Mouse (Mus musculus) left cerebral cortex, adult 8-10 months (tissue): Measurements from ENCODE around the gene Ercc6l2. TPM values are rescaled to one million over a fixed set of nuclear protein-coding genes. Genes with fewer than 3 reads are reported as not detected.
"Not testable (repeated sequence)": the region's sequence is repeated elsewhere in the genome, so short reads cannot be mapped to it uniquely, and the experiment has no call there.

Experiments
- DNase-seq, 2 experiments: peaks; one replicate each; pipeline ENCODE4 v3.0.0; 2022; ENCODE audit warnings: low spot score in 2 of 2
- total RNA-seq, 4 experiments: library from RNA; stranded (reverse); gene quantifications; 2 replicates each; pipeline ENCODE4 v1.2.4; 2022

Gene Ercc6l2
- total RNA-seq, 4 experiments from 2014 or later: 19.5 to 21.7 (median 20.3) TPM

DNA sequence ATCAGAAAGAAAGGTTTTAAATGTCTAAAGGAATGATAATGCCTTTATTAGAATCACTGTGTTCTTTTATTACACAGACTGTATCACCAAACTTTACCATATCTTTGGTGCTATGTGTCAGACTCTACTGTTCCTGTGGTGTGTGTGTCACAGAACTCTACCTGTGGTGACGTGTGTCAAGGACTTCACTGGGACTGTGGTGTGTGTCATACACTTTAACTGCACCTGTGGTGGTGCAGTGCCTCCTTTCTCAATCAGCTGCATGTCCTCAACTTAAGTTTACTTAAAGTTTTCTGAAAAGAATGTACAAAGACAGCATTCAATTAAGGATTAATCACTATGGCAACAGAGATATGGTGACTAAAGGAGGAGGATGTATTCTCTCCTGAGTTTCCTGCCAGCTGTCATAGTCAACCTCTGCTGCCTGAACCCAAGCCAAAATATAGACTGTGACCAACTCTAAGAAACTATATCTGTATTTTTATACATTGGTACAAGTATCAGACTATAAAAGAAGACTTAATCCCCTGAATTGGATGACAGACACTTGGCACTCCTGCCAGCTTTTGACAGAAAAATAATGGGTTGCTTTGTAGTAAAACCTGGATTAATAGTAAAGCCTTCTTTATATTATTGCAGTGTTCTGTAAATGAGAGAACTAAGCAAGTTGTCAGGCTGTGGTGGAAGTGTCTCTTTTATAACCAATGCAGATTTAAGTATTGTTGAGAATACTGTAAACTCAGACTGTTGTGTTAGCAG lies 64.2 kb downstream of the Ercc6l2 start:
- DNase-seq: no peak

DNA sequence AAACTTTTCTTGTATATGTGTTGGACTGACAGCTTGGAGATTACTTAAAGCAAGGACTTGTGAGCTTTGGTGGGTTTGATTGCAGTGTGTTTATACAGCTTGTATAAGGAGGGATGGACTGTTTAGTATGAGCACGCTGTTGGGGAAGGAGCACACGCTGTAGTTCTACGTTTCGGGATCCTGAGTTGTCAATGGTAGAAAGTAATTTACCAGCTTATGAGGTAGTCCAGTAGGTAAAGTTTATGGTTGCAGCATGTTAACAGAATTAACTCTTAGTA lies 64.8 kb downstream of the Ercc6l2 start:
- DNase-seq: no peak

DNA sequence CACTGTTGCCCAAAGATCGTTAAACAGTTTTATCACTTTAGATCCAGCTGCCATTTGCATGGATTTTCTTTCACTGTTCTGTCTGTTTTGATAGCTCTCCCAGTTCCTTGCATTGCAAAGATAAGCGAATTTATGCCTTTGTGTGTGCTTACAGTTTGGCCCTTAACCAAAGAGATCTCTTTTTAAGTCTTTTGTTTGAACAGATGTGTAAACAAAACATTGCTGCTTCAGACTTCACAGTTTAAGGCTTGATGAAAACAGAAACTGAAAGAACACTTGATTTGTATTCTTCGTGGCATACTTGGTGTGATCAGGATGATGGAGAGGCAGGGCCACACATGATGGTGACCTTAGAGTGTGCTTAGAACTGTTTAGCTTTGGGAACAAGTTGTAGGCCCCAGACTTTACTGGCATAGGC lies 70.5 kb downstream of the Ercc6l2 start:
- DNase-seq: no peak

DNA sequence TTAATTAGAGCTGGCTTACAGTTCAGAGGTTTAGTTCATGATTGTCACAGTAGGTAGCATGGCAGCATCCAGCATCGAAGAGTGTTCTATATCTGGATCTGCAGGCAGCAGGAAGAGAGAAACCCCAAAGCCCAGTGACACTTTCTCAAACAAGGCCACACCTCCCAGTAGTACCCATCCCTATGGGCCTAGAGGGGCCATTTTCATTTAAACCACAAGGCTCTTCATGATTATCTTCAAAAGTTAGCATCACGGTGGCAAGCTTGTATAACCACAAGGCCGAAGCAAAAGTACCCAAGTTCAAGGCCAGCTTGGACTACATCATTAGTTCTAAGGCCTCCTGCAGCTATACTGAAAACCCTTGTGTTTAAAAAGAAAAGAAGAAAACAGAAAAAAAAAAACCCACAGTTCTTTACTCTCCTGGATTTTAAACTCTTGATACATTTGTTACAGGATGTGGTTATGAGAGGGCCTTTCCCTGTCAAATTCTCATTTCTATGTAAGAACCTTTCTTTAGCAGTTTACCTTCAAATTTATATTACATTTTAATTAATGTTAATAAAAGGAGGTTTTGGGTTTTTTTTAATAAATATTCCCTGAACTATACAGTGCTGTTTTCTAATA lies 71.5 kb downstream of the Ercc6l2 start:
- no peak for DNase-seq

DNA sequence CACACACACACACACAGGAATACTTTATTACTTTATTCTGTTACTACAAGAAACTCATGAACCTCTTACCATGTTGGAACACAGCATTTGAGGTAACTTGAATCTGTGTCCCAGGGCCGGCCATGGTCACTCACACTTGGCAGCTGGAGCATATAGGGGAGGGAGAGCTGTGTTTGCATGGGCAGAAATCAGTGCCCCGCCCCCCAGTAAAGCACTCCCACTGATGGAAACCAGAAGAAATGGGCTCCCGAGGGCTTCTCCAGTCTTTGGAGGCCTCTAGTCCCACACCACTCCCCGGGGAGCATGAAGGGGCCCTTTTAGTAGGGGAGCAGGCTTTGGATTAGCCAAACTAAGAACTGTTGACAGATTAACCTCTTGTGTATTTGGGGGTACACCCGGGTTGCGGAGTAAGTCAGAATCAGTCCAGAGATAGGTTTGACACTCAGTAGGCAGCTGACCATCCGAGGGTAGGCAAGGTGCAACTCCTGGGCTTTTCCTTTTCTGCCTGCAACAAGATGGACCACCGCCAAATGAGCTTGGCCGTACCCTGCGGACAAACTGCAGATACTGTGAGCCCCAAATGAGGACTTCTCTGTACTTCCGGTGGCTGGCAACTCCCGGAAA lies 85.8 kb downstream of the Ercc6l2 start:
- no peak for DNase-seq

DNA sequence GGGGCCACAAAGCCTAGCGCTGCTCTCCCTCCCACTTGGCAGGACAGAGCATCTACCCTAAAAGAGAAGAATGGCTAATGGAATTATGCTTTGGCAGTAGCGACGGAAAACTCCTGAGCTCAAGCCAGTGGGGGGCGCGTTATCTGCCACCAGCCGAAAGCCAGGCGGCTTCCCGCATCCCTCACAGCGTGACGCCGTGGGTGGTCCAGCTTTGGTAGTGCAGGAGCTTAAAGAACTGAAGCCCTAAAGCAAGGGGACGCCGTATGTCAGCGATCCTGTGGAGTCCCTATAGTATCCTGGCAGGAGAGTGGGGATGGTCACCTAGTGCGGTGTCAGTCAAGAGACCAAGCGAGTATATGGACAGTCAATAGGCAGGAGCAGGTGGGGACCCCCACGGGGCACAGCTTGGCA lies 86.3 kb downstream of the Ercc6l2 start:
- peak; percentile 55 to 73 for DNase-seq

DNA sequence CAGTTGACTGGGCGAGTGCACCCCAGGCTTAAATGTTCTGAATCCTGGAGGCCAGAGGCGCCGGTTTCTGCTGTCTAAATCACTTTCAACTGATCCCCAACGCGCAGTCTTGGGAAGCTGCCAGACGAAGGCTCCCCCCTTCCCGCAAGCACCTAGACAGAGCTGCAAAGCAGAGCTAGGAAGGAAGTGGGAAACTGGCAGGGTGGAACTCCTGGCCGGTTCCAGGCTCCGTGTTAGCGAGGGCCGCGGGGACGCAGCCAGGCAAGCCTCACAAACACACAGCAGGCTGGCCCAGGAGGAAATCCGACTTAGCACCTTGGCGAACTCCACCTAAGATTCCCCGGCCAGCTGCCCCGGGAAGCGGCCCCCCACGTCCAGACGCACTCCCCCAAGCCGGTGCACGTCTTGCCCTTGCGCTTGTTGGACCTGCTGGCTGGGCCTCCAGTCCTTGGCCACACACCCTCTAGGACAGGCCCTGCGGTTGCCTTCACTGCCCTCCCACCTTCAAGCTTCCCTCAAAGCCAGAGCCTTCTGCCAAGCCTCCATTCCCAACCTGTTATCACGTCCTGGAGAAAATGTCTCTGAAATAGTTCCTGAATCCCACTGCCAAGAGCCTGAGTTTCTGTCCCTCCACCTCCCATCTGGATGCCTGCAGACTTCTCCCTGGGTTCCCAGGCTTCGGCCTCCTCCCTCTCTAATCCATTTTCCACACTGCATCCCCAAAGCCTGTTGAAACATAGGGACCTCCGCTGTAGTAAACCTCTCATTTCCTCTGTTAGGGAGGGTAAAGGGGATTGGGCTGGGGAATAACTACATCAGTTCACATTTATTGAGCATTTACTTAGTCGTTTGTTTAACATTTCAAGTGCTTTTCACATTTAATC lies 86.9 kb downstream of the Ercc6l2 start:
- DNase-seq: peak; percentile 8 to 15

DNA sequence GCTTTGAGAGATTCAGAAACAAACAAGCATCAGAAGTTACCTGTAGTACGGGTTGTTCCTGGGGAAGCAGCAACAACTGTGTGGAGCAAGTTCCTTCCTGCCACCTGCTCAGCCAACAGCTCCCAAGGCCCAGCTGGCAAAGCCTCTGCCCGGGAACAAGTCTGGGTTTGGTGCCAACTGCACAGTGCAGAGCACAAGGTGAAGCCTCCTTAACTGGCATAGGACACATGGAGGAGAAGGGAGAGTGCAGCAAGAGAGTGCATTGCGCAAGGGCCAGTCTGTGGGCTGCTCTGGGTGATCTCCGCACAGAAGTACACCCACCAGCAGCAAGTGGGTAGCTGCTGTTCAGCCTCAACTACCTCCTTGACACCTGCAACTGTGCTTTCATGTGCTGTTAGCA lies 91.5 kb downstream of the Ercc6l2 start:
- DNase-seq: no peak

DNA sequence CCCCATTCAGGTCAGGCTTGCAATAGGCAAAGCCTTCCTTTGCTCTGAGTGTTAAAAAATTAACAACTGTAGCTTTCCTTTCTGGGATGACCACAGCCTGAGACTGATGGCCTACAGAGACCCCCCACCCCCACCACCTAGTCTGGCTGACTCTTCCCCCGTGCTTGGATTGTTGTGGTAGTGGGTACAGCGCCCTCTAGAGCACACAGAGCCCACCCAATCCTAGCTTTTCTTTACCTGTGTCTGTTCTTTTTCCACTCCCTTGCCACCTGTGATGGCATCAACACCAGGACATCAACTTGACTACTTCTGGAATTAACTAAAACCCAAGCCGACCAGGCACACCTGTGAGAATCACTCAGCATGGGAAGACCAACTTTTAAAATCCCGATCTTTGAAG lies 92.4 kb downstream of the Ercc6l2 start:
- DNase-seq: no peak

DNA sequence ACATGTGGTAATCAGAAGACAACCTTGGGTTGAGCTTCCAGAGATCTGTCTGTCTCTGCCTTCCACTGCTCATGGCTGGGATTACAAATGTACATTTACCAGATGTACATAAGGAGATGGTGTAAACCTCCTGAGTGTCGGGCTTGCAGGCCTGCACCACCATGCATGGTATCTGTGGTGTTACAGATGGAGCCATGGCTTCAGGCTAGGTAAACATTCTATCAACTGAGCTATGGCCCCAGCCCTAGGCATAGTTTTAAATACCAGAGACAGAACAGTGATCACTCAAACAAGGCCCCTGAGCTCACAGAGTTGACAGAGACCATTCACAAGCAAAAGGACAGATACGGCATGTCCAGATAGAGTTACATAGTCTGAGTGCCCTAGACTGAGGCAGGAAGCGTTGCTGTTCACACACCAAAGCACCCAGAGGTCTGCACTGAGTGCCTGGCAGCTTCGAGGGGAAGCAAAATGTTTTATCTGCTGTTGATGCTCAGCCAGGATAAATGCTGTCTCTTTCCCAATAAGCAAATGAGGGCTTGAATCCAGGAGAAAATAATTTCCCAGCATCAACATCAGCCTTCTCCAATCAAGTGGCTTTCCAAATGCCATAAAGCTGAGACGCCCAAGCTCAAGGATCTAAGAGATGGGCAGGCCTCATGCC lies 95.2 kb downstream of the Ercc6l2 start:
- no peak for DNase-seq

DNA sequence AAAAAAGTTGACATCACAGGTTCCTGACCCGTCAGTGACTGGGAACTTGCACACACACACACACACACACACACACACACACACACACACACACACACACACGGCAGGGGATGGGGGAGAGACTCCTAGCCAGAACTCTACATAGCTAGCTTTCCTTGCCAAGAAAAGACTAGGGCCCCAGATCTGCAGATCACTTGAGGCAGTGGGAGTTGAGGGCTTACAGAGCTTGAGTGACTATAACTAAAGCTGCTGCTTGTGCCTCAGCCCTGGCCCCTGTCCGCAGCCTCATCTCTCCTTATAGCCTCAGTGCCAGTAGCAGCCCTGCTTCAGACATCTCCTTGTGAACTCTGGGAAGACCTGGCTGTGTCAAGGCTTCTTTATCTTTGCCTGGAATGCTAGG lies 96.6 kb downstream of the Ercc6l2 start:
- no peak for DNase-seq

DNA sequence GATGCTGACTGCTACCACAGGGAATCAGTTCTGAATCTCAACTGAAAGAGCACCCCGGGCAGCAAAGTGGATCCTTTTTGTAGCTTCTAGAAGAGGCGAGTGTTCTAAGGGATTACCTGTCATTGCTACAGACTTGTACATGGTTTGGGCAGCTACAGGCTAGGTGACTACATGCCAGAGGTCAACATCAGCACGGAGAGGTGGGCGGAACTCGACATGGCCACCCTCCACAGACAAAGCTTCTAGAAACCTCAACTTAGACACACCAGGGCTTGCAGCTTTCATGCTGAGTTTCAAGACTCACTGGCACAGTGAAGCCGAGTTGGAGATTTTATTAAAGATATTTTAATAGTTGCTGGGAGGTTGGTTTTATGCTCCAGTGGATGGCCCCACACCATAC lies 98.1 kb downstream of the Ercc6l2 start:
- DNase-seq: no peak

DNA sequence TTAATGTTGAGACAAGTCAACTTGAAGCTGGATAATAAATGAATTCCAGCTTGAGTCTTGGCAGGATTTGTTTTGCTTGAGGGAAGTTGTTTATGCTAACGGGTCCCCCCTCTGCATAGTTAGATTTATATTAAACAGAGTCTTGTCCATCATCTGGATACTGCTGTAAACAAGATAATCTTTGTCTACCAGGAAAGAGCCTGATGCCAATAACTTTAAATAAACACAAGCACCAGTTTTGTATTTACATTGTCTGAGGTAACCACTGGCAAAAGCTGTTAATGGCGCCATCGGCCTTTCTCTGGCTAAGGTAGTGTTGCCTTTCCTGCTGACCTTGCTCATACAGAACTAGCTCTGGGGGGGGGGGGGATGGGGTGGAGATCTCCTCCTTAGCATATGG lies 100.1 kb downstream of the Ercc6l2 start:
- no peak for DNase-seq

DNA sequence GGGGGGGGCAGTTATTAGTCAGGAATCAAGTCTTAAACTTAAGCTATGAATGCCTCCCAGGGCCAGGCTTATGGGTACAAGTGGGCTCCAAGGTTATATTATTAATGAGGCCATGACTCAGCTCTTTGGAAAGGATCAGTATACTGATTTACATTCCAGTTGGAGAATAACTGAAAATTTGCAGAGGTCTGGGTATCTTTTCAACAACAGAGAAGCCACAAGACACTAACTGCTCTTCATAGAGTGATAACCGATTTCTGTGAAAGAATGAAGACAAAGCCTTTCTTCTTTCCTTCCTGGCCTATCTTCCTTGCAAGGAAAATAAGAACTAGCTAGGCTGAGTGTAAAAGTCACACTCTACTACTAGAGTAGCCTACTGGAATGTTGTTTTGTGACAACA lies 100.6 kb downstream of the Ercc6l2 start:
- no peak for DNase-seq

DNA sequence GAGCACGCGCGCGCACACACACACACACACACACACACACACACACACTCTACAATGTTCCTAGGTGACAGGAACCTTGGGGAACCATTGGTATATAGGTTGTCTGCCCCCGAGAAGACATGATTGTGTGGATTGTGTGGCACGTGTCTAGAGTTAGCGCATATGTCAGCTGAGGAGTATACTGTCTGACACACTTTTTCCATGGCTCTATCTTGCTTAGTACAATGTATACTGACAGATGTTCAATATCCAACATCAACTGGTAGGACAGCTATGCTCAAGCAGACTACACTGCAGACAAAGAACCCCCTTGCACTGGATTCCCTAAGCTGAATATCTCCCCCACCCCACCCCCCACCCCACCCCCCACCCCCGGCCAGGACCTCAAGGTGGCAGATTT lies 101.5 kb downstream of the Ercc6l2 start:
- no peak for DNase-seq

DNA sequence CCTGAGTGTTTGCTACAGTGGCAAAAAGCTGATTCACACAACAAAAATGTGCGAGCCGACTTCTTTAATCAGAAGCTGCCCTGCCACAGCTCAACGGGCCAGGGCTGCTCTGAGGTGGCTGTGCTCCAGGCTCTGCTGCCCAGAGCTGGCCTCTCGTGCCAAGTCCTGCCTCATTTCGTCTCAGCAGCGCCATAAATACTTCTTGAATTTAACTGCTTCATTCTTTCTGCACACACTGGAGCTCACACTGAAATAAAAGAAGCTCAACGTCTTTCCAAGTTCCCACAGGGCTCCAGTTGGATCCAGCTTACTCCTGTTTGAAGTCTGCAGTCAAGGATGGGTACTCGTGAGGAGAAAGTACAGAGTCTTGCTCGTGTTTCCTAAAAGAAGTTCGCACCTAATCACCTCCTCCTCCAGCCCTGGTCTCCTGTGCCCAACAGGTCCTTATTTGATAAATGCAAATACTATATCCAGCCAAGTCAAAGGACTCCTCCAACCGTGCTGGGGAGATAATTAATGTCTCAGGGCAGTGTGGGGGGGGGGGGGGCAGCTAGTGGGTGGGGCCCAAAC lies 102.2 kb downstream of the Ercc6l2 start:
- DNase-seq: peak; percentile 25 to 68

DNA sequence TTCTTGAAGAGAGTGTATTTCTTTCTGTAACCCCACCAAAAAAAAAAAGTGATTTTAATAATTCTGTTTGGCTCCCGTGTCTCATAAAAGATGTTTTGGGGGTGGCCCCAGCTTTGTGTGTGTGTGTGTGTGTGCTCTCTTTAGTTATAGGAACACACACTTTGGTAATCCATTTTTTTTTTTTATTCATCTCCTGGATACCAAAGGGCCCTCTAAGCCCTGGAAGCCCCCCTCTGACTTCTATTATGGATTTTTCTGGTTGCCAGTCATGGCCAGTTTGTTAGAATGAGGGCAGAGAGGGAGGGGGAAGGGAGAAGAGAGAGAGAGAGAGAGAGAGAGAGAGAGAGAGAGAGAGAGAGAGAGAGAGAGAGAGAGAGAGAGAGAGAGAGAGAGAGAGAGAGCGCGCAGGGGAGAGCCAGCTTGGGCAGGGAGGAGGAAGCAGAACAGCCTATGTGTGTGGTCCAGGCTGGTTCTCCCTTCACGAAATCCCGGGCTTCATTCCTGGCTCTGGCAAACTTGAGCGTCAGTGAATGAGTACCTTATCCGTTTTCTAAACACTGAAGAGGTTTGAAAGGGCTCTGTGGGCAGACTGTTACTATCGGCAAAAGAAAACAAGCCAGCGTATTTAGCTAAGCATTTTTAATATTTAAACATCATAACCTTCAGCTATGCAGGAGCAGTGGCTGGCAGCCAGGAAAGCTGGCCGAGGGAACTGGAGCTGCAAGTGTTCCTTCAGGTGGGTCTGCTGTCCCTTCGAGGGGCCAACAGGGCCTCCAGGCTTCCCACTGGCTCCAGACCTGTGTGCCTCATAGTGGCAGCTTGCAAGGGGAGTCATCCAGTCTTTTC lies 103.0 kb downstream of the Ercc6l2 start:
- peak; percentile 28 to 35 for DNase-seq

DNA sequence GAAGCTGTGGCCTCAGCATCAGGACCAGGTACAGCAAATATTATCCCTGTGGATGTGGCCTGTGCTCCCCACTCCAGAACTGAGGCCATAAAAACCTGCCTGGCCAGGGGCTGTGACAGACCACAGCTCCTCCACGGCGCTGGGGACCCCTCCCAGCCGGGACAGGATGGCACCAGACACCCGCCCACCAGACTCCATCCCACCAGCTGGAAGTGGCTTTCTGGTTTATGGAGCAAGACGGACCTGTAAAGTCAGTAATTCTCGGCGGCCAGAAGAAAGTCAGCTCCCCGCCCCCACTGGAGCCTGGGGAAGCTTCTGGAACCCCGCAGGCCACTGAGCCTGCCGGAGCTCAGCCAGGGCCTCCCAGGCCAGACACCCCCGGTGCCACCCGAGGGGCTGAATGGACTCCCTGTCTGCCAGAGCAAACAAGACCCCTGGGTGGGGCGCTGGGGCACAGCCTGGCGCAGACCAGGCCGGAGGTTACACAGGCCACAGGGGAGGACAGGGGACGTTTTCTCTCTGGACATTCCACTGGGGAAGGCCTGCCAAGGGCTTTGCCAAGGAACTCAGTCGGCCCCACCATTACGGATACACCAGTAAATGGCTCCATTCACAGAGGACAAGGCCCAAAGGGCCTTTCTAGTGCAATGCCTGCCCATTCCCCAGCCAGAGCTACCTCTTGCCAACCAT lies 103.8 kb downstream of the Ercc6l2 start:
- DNase-seq: peak; percentile 28 to 89

DNA sequence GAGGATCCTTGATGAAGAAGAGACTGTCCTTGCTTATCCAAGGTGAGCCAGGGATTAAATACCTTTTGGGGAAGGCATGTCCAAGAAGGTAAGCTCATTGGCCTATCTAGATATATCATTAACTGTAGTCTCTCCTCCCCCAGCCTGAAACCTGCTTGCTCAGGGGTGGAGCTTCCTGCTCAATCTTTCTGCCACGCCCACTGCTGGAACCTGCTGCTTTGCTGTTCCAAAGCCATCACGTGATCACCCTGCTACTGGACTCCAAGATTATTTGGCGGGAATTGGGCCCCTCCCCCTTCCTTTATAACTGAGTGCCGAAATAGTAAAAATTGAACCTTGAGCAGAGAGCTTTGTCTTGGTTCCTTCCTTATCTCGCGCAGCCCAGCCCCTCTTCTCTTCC lies 109.0 kb downstream of the Ercc6l2 start:
- DNase-seq: not testable (repeated sequence)

DNA sequence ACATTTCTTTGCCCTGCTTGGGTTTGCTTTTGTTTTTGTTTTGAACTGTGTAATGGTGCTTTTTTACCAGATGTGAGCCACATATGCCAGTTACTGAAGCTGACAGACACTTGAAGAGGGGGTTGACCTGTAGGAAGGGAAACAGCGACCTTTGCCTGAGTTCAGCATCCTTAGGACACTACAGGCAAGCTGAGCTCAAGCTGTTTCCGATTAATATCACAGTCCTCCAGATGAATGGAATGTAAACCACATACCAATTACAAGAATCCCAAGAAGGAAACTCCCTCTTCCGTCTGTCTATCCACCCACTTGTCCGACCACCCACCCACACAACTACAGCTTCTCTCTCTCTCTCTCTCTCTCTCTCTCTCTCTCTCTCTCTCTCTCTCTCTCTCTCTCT lies 112.3 kb downstream of the Ercc6l2 start:
- no peak for DNase-seq
